19 mouse cellular contexts compared by ENCODE assay signal in the genomic region with DNA sequence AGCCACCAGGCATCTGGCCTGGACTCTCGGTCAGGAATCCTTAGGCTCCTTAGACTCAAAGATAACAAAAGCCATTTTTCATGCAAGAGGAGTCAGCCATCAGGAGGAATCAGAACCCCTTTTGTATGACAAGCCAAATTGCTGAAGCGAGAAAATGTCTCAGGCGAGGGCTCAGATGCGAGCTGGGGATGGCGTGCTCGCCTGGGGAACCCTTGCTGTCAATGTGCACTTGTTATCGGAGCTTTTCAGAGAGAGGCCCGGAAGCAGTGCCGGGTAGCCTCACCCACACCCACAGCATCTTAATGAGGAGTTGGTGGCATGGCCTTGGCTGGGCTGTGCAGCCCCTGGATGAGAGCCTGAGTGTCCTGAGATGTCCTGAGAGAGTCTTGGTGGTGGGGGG. TPM values are rescaled to one million over a fixed set of nuclear protein-coding genes. Genes with fewer than 3 reads are reported as not detected.
DNase-seq lines count a peak whose midpoint lies in the region; ATAC-seq and TF ChIP-seq lines count a peak whose summit lies in the region.
"Had no signal": no experiment of that assay in that cellular context is flagged by ENCODE, and none has a peak within 500 bp of the region (broad histone marks: within the 10 kb centered on the region; RNA-seq: fewer than 3 reads in every experiment).

No protein-coding gene starts in this region.

- no peaks in the 10 kb centered on the region; the same call in 1 of the 2 replicates for H3K36me3 ChIP-seq in forebrain, embryonic 10.5 days (replicated peaks)
- no peaks in the 10 kb centered on the region for H3K36me3 ChIP-seq in forebrain, embryonic 14.5 days (ENCODE audit: control insufficient read depth, insufficient read depth, low read length)
- H3K36me3 ChIP-seq in hindbrain, embryonic 13.5 days, result peaks cover 3% of the 10 kb centered on the region; the same call in 1 of the 2 replicates
- H3K36me3 ChIP-seq in midbrain, embryonic 16.5 days (ENCODE audit: control insufficient read depth, insufficient read depth, low read length), result 0 out of 2 replicates have a peak, but pooled peaks cover 2% of the 10 kb centered on the region
- H3K36me3 ChIP-seq: embryonic facial prominence, embryonic 15.5 days; G1E; liver, embryonic 13.5 days had no signal

- peaks cover 62% of the 10 kb centered on the region for H3K4me1 ChIP-seq in forebrain, embryonic 10.5 days
- H3K4me1 ChIP-seq in forebrain, embryonic 14.5 days (ENCODE audit: control insufficient read depth, insufficient read depth, low read length), result peaks cover 36% of the 10 kb centered on the region
- peaks cover 76% of the 10 kb centered on the region for H3K4me1 ChIP-seq in hindbrain, embryonic 13.5 days (replicated peaks)
- peaks cover 48% of the 10 kb centered on the region for H3K4me1 ChIP-seq in midbrain, embryonic 16.5 days (ENCODE audit: control insufficient read depth, insufficient read depth, low read length)
- H3K4me1 ChIP-seq: liver, embryonic 13.5 days had no signal

- no peak for ATAC-seq in forebrain, embryonic 14.5 days
- peak; percentile 25; the same call in 1 of the 2 replicates for ATAC-seq in hindbrain, embryonic 13.5 days (ENCODE audit: low FRiP score)
- peak; percentile 55; the same call in 1 of the 2 replicates for ATAC-seq in midbrain, embryonic 16.5 days
- ATAC-seq in frontal cortex, adult (ENCODE audit: low TSS enrichment), result no peak

- H3K4me3 ChIP-seq in forebrain, embryonic 10.5 days, result no peak overlapping the region
- H3K4me3 ChIP-seq in forebrain, embryonic 14.5 days (ENCODE audit: low read depth, low read length), result no peak overlapping the region
- H3K4me3 ChIP-seq in hindbrain, embryonic 13.5 days, result no peak overlapping the region
- H3K4me3 ChIP-seq in midbrain, embryonic 16.5 days (ENCODE audit: low read depth, low read length), result no peak overlapping the region
- H3K4me3 ChIP-seq: embryonic facial prominence, embryonic 15.5 days; heart, adult 2 months; liver, embryonic 13.5 days; myocyte had no signal

- 66% methylated on average over 9 of the region's 9 CpGs for WGBS in forebrain, embryonic 10.5 days
- WGBS in forebrain, embryonic 14.5 days, result 13% methylated on average over 9 of the region's 9 CpGs
- 24% methylated on average over 9 of the region's 9 CpGs for WGBS in hindbrain, embryonic 13.5 days
- WGBS in midbrain, embryonic 16.5 days, result 19% methylated on average over 9 of the region's 9 CpGs

- no peaks in the 10 kb centered on the region for H3K9me3 ChIP-seq in forebrain, embryonic 10.5 days
- no peaks in the 10 kb centered on the region for H3K9me3 ChIP-seq in forebrain, embryonic 14.5 days (replicated peaks; ENCODE audit: control insufficient read depth, low read length)
- no peaks in the 10 kb centered on the region for H3K9me3 ChIP-seq in hindbrain, embryonic 13.5 days
- no peaks in the 10 kb centered on the region for H3K9me3 ChIP-seq in midbrain, embryonic 16.5 days (replicated peaks; ENCODE audit: control insufficient read depth, low read length, poor library complexity, severe bottlenecking)
- H3K9me3 ChIP-seq: embryonic facial prominence, embryonic 15.5 days; G1E; liver, embryonic 13.5 days had no signal

- DNase-seq in forebrain, embryonic 10.5 days (ENCODE audit: extremely low spot score, low spot score), result no peak
- no peak for DNase-seq in forebrain, embryonic 14.5 days (ENCODE audit: low spot score)
- peak; percentile 81 for DNase-seq in brain, embryonic 14.5 days (ENCODE audit: low read depth)
- no peak for DNase-seq in spleen, postnatal 36 days (ENCODE audit: low spot score in 2 of 2)
- DNase-seq in gastrocnemius, adult 18-20 months (ENCODE audit: low spot score), result no peak
- DNase-seq: cerebellum, postnatal 36 days; heart, adult 2 months; heart, postnatal 10 days; kidney, adult 11 months; kidney, postnatal 36 days; liver, embryonic 13.5 days; lung, postnatal 10 days; right cerebral cortex, adult 18-20 months had no signal

- H3K27me3 ChIP-seq in forebrain, embryonic 10.5 days (ENCODE audit: poor library complexity, severe bottlenecking), result no peaks in the 10 kb centered on the region
- no peaks in the 10 kb centered on the region for H3K27me3 ChIP-seq in forebrain, embryonic 14.5 days (replicated peaks; ENCODE audit: control insufficient read depth, insufficient read depth, low read length)
- H3K27me3 ChIP-seq in hindbrain, embryonic 13.5 days, result no peaks in the 10 kb centered on the region
- no peaks in the 10 kb centered on the region for H3K27me3 ChIP-seq in midbrain, embryonic 16.5 days (ENCODE audit: control insufficient read depth, insufficient read depth, low read depth, low read length)
- H3K27me3 ChIP-seq: embryonic facial prominence, embryonic 15.5 days; liver, embryonic 13.5 days had no signal

- H3K9ac ChIP-seq in forebrain, embryonic 14.5 days (ENCODE audit: low read length), result no peak overlapping the region
- H3K9ac ChIP-seq in hindbrain, embryonic 13.5 days, result no peak overlapping the region
- H3K9ac ChIP-seq in midbrain, embryonic 16.5 days (ENCODE audit: low read depth, low read length), result no peak overlapping the region
- H3K9ac ChIP-seq: embryonic facial prominence, embryonic 15.5 days; liver, embryonic 13.5 days had no signal

- H3K27ac ChIP-seq in forebrain, embryonic 10.5 days, result peak overlapping the region; percentile 42; the same call in 1 of the 2 replicates
- H3K27ac ChIP-seq in forebrain, embryonic 14.5 days (ENCODE audit: low read depth, low read length), result no peak overlapping the region; the same call in 1 of the 2 replicates
- H3K27ac ChIP-seq in hindbrain, embryonic 13.5 days, result peak overlapping the region; percentile 87
- H3K27ac ChIP-seq in midbrain, embryonic 16.5 days (ENCODE audit: low read length), result peak overlapping the region; percentile 40
- H3K27ac ChIP-seq: embryonic facial prominence, embryonic 15.5 days; heart, adult 2 months; liver, embryonic 13.5 days had no signal

- H3K4me2 ChIP-seq in forebrain, embryonic 14.5 days (ENCODE audit: low read length), result no peak overlapping the region
- peak overlapping the region; percentile 13 for H3K4me2 ChIP-seq in hindbrain, embryonic 13.5 days
- no peak overlapping the region for H3K4me2 ChIP-seq in midbrain, embryonic 16.5 days (ENCODE audit: low read length)
- H3K4me2 ChIP-seq: embryonic facial prominence, embryonic 15.5 days; liver, embryonic 13.5 days had no signal

- TF ChIP-seq POLR2A in brain, embryonic 14.5 days (IDR thresholded peaks at IDR 0.05; ENCODE audit: borderline replicate concordance, extremely low read depth, insufficient read depth, insufficient read length, poor library complexity, severe bottlenecking), result no peak

- no peak for TF ChIP-seq CTCF in brain, embryonic 14.5 days (IDR thresholded peaks at IDR 0.05; ENCODE audit: borderline replicate concordance, extremely low read depth, insufficient read depth, insufficient read length)

RNA-seq across cellular contexts. Expression of gene Cacng4, which starts 15.5 kb away (rescaled TPM):
- polyA plus RNA-seq in forebrain, embryonic 10.5 days (2016; fragmentation: Nextera tagmentation; extraction: Ambion mirVana), result 6.3 and 7.0 TPM in 2 replicates
- 35.4 and 40.8 TPM in 2 replicates for polyA plus RNA-seq in forebrain, embryonic 14.5 days (2014; fragmentation: Nextera tagmentation; extraction: Ambion mirVana)
- polyA plus RNA-seq in brain, embryonic 14.5 days (2012; rRNA removed), result 117 and 152 TPM in 2 replicates
- 50.0 TPM in 2 replicates for polyA plus RNA-seq in hindbrain, embryonic 13.5 days (2015; fragmentation: Nextera tagmentation; extraction: Ambion mirVana)
- 52.0 and 52.1 TPM in 2 replicates for polyA plus RNA-seq in midbrain, embryonic 16.5 days (2015; fragmentation: Nextera tagmentation; extraction: Ambion mirVana)
- not detected for total RNA-seq in gastrocnemius, adult 18-20 months (2021)
- total RNA-seq: heart, adult 2 months had no signal
- polyA plus RNA-seq: G1E had no signal

Comparison
In these comparisons a context has a peak if more than half of its experiments do, and no peak if none do; other contexts are left out.
1. ATAC-seq: peak in hindbrain, embryonic 13.5 days (single experiment) and midbrain, embryonic 16.5 days (single experiment); none in forebrain, embryonic 14.5 days (single experiment) and frontal cortex, adult (single experiment).